Mouse (Mus musculus) frontal cortex, adult (tissue): ENCODE data around the gene Smpdl3a.

Source experiments
- ATAC-seq: cut with Nextera tagmentation; 2 replicates; pipeline ENCODE4 v1.9.2; 2017; ENCODE audit warnings: mild to moderate bottlenecking, moderate library complexity, mixed read lengths; ENCODE audit not compliant: low TSS enrichment

The Smpdl3a gene

DNA sequence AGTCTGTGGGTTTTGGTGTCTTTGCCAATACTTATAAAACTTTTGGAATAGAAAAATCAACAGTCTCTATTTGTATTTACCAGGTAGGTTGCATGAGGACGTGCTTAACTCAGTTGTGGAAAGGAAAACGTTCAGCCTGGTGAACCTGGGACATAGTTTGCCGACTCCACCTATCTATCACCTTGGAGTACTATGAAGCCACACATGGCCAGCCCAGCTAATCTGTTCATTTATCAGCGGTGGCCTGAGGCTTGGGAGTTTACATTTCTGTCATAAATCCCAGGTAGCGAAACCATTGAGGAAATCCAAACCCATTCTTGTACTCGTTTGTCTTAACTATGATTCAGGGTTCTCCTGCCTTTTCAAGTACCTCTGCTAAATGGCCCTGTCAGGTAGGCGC is at the start of gene Smpdl3a:
Smpdl3a (plus strand) TSS at position 318 of the 400 bp plus-strand sequence.
- ATAC-seq, result no peak

DNA sequence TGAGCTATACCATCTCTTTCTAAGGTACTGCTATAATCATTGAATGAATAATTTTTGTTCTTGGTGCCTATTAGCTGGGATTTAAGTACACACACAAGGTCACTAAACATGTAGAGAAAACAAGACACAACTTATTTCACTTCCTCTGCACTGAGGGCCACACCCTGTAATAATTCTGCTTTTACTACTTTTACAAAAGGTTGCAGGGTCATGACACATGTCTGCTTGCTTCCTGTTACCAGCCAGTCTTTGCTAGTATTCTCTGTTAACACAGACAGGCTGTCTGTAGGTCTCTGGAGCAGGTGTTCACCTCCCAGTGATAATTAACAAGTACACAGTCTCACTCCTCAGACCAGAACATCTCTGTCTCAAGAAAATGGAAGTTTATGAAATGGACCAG is 48.7 kb upstream of the Smpdl3a start:
- no peak for ATAC-seq

DNA sequence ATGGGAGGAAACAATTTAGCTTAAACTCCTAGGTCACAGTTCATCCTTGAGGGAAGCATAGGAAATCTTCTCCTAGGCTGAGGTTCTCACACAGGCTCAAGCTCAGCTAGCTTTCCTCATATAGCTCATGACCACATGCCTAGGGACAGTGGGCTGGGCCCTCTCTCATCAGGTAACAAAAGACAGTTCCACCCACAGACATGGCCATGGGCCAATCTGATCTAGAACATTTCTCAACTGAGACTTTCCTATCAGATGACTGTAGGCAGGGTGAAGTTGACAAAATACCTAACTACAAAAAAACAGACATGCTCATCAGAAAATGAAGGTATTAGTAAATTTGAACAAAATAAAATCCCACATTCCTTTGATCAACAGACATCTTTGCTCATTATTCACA is 47.0 kb upstream of the Smpdl3a start:
- no peak for ATAC-seq

DNA sequence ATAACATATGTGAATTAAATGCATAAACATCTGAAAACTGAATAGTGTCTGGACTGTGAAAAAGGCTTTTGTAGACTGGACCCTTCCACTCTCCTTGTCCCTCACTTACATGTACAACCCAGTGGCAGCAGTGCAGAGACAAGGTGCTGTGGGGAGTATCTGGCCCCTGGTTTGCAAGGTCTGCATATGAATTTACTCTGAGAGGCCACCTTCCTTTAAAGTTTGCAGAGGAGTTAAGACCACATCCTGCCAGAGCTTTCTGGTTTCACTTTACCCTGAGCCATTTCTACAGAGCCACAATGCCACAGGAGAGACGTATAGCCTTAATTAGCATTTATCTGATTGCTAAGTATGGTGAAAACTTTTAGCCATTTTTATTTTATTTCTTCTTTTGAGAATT is 40.8 kb upstream of the Smpdl3a start:
- ATAC-seq, result no peak

DNA sequence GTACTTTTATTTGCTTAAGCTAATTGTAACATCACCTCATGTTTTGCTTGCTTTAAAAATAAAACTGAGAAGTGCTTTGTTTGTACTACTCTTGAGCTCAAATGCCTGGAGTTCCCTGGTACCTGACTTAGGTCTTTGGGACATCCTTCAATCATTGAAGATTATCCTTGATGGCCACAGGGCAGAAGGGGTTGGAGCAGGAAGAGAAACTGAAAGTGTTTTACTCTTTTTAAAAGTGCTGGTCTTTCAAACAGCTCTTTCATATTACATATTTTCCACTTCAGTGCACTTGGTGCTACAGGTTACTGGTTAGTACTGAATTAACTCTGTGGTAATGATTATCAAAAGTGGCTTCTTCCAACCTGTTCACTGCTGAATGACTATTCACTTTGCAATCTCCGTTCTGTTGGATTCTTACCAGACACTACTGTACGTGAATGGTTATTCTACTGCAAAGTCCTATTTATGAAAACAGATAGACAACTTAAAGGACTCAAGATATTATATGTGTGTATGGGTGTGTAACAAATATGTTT is 38.9 kb upstream of the Smpdl3a start:
- ATAC-seq, result no peak

DNA sequence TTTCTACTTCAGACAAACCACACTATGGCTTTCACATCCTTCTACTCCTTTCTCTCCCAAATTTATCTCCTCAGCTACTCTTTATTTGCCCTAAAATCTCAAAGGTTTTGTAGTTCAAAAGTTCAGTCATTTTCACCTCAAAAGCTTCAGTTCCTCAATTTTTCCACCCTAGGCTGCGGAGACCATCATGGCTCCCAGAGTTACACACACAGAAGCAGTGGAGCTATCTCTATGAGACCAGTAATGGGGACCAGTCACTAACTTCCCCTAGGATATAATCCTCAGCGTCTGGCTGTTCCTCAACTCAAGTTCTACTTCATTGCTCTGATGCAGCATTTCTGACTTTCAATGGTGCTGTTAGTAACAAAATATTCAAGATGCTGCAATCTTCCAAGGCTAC is 35.1 kb upstream of the Smpdl3a start:
- ATAC-seq, result no peak

DNA sequence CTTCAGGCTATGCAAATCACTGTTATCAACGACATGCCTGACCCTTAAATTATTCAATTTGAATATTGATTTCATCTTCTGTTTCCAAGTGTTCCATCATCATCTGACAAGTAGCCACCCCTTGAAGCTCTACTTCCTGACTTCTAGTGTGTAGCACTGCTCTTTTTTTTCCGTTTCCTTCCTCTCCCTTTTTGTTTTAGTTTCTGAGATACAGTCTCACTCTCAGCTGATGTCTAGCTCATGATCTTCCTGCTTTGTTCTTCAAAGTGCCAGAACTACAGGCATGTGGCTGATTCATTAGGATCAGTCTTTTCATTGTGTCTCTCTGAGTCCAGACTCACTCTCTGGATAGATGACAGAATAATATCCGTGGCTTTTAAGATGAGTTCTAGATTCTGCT is 33.4 kb upstream of the Smpdl3a start:
- no peak for ATAC-seq

DNA sequence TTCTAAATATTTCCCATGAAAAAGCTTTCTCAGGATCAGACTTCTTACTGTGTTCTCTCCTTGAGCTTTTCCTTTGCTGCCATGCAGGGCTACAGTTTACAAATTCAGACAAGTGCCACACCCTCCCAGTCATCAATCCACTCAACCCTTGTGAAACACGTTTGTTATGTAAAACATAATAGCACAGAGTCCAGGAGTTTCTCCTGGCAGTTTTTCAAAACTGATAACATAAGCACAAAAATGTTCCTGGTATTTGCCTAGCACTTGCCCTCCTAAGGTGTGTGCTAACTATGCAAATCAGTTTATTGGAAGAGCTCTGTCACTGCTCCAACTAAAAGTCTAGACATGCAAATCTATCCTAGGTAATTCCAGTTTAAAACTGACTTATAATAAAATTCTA is 31.1 kb upstream of the Smpdl3a start:
- no peak for ATAC-seq

DNA sequence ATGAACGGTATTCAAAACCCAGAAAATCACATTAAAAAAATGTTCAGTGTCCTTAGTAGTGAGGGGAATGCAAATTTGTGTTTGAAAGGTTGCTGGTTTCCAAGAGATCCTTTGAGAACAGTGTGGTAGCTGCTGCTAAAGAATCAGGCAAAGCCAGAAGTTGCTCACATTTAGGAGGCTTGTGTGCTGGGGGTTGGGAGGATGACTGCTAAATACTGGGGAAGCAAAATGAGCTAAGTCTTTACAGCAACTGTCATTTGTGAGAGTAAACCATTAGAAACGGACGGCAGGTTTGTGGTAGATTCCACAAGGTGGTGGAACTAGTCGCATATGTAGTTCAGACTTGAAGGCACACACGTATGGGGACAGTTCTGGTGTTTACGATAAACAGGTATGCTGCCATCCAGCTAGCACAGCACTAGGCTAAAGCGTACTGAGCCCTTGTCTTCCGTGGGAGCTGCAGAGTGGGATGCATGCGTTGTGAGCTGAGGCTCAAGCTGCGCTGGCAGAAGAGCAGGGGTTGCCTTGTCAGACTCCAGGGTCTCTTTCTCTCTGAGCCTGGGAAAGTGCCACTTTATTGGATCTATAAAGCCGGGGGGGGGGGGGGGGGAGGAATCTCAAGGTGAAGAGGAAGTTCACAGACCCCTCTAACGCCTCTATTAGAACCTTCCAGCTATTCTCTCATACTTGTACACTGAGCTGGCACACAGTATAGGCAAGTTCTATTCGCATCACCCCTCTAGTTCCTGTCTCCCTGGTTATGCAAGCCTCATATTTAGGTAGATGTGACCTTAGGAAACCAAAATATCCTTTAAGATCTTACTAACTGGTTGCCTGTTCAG is 10.6 kb upstream of the Smpdl3a start:
- ATAC-seq, result peak; percentile 63

DNA sequence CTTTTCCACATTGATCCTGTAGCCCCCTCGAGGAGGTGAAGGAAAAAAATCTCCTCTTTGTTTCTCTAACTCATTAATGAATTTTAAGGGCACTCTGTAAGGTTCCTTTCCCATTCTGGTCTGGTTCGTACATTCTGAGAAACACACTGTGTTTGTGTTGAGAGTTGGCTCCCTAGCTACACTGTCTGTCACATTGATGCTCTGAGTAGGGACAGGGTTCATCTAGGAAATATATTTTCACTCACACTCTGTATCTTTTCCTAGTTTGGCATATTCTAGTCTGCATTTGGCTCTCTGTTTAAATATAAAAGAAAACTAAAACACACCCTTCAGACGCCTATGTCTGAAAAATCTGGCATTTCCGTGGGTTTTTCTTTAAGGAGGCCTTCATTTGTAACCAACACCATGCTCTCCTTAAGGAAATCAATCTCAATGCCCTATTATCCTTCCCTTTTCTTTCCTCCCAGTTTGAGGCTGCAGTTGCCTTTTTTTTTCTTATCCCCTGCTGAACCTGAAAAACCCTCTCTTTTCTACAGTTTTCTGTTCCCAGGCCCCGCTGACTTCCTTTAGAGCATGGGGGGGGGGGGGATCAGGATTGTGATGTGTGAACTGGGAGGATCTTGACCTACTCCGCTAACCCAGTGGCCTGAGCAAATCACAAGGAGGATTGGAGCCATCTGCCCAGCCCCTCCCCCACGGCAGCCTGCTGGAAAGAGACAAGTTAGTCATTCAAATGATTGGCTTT is 9.8 kb upstream of the Smpdl3a start:
- ATAC-seq, result peak; percentile 56

DNA sequence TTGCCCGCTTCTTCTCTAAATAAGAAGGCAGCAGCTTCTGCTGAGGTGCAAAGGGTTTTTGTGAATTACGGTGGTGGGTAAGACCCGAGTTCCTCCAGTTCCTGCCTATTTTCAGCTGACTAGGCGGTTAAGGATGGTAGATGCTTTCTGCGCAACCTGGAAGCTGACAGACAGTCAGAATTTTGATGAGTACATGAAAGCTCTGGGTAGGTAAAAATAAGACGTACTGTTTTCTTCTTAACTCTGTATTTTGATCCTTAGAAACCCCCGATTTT is 9.3 kb upstream of the Smpdl3a start, which contains the start of gene Fabp7:
Fabp7 (plus strand) TSS at position 6 of the 275 bp plus-strand sequence.
- ATAC-seq, result peak; percentile 31; the same call in 1 of the 2 replicates

DNA sequence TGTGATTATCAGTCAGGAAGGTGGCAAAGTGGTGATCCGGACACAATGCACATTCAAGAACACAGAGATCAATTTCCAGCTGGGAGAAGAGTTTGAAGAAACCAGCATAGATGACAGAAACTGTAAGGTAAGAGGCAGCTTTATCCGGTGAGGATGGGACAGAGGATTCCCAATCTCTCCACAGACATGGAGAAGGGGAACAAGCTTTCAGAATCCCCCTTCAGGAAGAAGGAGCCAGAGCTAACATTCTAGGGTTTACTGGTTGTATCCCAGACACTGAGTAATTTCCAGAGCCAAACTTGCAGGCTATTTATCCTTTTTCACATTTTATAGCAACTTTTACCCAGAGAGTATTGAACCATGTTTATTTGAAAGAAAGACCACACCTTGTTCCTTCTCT is 8.6 kb upstream of the Smpdl3a start:
- no peak for ATAC-seq

DNA sequence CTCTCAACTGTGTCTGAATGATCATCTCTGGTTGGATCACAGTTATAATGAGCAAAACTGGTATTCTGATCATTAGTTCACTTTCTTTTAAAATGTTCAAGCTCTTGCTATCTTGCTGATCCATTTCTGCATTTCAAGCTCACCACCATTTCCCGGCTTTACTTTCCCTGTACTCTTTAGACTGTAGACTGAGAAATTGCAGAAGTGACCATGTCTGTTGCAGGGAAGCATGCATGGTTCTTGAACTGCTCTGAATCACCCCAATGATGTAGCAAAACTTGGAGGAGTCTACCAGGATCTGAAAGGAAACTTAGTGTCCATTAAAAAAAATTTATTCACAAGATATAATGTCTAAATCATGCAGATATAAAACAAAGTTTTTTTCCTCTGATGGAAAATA is 1.2 kb upstream of the Smpdl3a start:
- no peak for ATAC-seq

DNA sequence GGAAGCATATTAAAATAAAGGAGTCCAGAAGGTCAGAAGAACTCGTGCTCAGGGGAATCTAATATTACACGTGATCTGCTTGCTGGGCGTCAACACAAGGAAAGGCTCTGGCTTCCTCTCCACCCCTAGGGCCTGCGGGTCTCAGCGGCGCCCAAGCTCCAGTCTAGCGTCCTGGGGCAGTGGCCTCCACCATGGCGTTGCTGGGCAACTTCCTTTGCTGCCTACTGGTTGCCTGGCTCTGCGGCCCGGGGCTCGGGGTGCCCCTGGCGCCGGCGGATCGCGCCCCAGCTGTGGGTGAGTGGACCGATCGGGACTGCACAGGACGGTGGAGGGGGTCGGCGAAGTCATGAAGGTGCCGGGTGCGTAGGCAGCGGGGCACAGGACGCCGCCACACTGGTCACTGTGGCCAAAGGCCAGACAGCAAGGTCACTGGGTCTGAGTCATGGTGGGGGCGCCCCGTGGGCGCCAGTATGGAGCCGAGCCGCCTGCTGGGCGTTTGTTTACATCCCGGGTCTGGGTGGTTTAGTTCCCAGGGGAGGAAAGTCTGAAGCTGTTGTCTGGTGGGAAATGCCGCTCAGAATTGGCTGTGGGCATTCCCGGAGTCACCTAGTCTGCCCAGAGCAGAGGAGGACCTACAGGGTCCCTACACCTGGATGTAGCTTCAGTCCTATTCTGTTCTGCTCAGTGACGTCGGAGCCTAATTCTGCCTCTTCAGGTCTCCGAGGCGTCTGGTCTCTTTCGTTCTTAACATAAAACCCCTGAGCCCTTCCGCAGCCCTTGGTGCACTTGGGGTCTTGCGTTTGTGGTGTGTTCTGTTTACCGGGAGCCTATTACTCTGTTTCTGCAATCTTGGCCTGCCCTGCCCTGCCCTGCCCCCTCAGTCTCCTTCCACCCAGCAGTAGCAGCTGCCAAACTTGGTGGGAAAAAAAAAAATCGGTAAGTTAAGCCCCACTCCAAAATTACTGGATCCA is 641 bp downstream of the Smpdl3a start:
- peak; percentile 74 for ATAC-seq

DNA sequence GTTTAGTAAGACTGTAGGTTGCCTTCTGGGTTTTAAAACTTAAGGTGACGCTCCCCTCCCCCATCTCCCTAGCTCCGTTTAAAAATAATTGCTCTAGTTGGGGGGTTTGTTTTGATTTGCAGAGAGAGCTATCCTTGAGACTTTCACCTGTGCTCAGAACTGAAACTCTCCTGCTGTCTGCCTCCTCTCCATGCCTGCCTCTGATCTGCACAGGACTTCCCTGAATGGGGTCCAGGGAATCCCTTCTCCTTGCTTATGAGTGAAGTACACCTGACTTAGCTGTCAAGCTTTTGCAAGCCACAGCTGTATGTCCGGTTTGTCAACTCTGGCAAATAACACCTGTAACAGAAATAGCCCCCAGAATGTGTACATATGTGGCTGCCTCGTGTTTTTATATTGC is 1.4 kb downstream of the Smpdl3a start:
- peak; percentile 54 for ATAC-seq

DNA sequence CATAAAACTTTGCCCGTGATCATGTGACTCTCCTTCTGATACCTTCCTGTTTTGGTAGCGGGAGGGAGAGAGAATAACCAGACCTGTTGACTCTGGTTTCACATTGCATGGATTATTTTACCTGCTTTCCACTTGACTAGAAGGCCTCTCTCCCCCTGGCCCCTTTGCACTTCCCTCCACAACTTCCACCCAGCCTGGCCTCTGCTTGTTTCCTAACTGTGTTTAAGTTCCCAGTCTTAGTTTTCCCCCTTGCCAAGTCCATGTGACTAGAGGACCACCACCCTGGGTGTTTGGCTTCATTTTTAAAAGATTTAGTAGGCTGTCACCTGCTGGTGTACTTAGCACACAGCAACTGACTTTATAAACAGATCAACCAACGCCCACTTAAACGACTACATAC is 1.9 kb downstream of the Smpdl3a start:
- ATAC-seq, result no peak

DNA sequence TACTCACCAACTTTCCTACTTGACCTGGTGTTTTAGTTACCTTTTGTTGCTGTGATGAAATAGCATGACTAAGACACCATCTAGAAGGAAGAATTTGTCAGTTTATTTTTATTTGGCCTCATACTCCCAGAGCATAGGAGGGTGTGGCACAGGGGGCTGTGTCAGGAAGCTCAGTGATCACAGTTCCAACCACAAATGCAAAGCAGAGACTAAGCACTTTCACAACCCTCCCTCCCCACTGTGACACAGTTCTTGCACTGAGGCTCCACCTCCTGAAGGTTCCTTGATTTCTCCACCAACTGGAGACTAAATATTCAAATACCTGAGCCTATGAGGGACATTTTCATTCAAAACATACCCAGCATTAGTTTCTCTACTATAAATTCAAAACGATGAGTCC is 5.4 kb downstream of the Smpdl3a start:
- ATAC-seq, result no peak

DNA sequence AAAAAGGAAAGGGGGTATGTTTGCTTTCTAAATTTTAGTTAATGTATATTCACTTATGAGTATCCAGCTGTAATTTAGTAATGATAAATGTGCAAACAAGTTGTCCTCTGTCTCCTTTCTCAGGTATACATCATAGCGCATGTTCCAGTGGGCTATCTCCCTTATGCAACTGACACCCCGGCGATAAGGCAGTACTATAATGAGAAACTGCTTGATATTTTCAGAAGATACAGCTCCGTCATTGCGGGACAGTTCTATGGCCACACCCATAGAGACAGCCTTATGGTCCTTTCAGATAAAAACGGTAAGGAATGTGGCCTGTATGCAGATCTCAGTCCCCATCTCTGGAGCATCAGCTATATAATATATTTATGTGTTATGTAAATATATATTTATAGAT is 13.6 kb downstream of the Smpdl3a start:
- ATAC-seq, result no peak

DNA sequence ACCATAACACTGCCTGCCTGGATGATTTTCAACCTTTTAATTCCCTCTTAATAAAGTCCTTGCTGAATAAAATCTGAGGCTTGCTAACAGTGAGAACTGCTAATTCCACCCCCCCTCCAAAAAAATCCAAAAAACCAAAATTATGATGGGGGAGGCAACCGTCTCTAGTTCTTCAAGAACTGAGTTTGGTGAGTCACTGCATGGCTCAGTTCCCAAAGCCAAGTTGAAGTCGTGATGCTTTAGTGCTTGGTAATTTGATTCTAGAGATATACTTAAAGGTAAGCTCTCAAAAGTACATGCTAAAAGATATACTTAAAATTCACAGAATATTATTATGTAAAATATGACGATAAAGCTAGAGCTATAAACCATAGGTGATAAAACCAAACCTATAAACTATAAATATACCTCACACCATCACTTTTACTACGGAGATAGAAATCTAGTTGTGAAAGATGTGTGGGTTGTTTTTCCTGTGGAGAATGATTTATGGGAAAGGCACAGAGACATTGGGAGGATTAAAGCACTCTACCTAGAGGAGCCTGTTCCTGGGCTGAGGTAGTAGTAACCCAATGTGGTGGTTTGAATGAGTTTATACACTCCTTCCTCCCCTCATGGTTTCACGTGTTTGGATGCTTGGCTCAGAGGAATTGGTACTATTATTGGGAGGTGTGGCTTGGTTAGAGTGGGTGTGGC is 18.2 kb downstream of the Smpdl3a start:
- ATAC-seq, result peak; percentile 98

DNA sequence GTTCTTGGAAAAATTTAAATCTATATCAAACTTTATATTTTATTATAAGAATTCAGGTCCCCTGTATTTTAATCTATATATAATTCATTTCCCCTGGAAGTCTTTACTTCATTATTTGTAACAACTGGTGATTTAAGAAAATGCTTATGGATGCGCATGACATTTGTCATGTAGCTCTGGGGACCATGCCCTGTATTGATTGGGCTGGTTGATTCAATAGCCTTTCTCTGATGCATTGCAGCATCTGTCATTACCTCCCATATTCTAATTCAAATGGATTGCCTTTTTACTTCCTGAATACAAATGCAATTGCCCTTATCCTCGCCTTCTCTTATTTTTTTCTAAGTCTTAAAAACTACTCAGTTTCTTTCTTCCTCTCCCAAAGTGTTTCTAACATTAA is 20.2 kb downstream of the Smpdl3a start:
- no peak for ATAC-seq

DNA sequence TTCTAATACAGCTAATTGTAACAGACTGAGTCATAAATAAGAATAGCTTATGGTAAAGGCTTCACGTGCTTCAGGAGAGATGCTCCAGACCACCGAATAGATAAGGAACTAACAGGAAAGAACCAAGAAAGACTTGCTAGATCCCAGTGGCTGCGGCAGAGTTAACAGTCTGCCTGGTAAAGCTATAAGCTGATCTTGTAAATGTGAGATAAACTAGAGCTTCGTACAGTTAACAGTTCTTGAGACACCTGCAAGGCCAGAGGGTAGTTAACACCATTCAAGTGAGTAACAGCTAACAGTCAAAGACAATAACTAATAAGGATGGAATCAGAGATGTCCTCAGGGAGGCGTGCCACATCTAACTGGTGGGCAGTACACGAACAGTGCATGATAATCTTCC is 21.7 kb downstream of the Smpdl3a start:
- ATAC-seq, result no peak
